Mouse (Mus musculus): ENCODE data around the gene Hist1h2be.
"Not testable (repeated sequence)": the region's sequence is repeated elsewhere in the genome, so short reads cannot be mapped to it uniquely, and the experiment has no call there.

Hist1h2be gene

DNA sequence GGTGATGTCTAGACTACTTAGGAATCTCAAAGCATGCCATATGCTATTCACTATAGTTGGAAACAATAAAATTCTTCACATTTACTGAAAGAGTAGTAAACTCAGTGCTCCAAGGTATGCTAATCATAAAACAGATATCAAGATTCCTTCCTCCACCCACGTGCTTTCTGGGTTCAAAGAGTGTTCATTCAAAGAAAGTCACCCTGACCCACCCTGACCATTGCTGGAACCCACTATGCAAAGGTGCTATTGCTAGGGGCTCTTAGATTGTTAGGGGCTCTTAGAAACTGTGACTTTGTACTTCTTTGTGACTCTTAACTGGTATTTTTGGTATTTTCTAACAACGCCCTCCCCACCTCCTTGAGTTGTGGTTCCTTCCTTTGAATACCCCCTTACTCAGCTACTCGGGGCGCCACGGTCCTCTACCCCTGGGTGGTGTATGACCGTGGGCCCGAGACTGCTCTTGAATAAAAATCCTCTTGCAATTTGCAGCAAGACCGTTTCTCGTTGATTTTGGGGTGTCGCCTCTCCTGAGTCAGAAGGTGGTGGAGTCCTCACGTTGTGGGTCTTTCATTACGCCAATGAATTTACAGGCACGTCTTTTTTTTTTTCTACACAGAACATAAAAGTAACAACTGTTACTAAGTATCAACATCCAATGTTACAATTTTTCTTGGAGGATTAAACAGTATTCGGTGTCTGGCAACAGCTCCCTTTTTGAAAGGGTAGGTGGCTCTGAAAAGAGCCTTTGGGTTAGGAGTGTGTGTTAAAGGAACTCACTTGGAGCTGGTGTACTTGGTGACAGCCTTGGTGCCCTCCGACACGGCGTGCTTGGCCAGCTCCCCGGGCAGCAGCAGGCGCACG lies 47.7 kb downstream of the Hist1h2be start:
- DNase-seq (ENCODE audit: low spot score) = not testable (repeated sequence)

DNA sequence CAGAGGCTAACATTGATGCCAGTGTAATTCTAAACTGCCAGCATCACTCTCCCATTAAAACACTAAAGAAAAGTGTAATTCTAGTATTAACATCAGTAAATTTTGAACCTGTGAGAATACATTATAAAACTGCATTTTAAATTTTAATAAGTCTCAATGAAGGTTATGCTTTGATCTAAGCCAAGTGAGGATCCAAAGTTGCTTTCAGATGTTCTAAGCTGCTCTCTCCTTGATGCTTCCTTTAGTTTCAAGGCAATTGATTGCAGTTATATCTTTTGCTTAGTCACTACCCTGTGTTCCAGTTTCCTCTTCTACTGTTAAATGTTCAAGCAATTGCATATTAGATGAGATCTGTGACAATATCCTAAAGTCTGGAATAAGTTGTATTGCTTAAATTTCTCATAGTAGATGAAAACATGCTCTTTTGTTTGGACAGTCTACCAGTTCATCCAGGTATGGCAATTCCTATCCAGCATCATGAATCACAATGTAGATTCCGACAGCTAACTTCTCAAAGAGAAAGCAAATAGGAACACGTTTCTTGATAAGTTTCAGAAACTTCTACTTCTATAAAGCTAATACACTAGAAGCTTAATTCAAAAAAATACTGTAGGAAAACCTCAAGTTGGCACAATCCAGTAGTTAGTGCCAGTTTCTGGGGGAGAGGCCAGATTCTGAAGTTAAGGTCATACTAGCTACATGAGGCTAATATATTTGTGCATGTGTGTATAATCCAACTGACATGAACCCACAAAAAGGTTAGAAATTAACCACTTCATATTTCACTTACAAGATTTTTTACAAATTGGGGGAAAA lies 48.5 kb downstream of the Hist1h2be start:
- DNase-seq (ENCODE audit: low spot score) = no peak

DNA sequence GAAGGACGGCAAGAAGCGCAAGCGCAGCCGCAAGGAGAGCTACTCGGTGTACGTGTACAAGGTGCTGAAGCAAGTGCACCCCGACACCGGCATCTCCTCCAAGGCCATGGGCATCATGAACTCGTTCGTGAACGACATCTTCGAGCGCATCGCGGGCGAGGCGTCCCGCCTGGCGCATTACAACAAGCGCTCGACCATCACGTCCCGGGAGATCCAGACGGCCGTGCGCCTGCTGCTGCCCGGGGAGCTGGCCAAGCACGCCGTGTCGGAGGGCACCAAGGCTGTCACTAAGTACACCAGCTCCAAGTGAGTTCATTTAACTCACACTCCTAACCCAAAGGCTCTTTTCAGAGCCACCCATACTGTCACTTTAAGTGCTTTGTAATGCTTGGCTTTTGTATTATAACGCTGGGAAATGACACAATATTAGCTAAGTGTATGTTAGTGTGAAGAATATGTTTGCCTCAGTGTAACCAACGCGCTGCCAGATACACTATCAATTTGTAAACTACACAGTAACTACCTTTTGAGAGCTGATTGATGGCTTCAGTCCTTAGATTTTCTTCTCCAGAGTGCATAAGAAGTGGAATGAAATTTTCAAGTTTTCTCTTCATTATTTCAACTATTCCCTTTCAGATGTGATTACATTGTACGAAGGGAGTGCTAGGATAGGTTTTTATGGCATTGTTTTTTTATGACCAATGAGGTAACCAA lies 49.3 kb downstream of the Hist1h2be start:
- not testable (repeated sequence) for DNase-seq (ENCODE audit: low spot score)

DNA sequence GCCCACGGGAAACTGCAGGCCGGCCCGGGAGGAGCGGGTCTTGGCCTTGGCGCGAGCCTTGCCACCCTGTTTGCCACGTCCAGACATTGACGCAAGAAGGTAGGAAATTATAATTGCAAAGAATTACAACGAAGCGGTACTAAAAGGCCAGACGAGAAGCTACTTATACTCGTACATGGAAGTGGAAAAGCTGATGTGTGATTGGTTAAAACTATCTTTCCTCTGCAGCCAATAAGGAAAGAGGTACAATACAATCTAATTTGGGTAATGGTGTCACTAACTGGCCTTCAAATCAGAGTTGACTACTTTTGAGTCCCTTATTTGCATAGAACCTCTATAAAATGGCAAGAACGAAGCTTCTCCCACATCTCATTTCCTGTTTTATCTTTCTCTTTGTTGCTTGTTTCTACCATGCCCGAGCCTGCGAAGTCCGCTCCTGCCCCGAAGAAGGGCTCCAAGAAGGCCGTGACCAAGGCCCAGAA lies 49.9 kb downstream of the Hist1h2be start, which contains the start of the genes Hist1h2ae and Hist1h2bg:
Hist1h2ae (minus strand) TSS at position 199 of the 482 bp plus-strand sequence.
Hist1h2bg (plus strand) TSS at position 375 of the 482 bp plus-strand sequence.
- peak; percentile 88 for DNase-seq (ENCODE audit: low spot score)

DNA sequence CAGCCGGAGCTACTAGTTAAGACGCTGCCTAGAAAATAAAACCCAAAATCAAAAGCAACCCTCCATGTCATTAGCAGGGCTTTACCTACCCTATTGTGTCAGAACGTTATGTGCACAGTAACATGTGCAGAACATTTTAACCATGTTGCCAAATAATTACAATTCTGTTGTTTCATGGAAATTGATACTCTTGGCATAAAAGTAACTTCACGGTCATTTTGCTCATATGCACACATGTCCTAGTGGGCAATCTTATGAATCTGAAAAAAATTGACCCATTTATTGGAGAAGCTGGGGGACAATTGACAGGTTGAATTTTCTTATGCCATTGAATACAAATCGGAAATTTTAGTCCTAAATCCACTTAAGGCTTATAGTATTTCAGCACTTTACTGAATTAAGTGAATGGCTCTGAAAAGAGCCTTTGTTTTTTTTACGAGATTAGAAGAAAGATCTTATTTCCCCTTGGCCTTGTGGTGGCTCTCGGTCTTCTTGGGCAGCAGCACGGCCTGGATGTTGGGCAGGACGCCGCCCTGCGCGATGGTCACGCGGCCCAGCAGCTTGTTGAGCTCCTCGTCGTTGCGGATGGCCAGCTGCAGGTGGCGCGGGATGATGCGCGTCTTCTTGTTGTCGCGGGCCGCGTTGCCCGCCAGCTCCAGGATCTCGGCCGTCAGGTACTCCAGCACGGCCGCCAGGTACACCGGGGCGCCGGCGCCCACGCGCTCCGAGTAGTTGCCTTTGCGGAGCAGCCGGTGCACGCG lies 50.5 kb downstream of the Hist1h2be start:
- not testable (repeated sequence) for DNase-seq (ENCODE audit: low spot score)

DNA sequence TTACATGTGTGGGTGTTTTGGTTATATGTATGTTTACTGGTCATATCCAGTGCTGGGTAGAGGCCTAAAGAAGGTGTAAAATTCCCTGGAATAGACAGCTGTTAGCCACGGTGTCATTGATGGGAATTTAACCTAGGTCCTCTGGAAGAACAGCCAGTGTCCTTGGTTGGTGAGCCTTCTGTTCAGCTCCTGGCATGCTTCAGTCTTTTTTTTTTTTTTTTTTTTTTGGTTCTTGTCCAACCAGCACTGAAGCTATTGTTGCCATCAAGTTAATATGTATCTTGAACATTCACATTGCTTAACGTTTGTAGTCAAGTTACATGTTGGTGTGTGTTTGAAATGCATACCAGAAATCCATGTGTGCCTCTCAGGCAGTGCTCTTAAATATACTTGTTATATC lies 56.4 kb downstream of the Hist1h2be start:
- DNase-seq (ENCODE audit: low spot score) = no peak

DNA sequence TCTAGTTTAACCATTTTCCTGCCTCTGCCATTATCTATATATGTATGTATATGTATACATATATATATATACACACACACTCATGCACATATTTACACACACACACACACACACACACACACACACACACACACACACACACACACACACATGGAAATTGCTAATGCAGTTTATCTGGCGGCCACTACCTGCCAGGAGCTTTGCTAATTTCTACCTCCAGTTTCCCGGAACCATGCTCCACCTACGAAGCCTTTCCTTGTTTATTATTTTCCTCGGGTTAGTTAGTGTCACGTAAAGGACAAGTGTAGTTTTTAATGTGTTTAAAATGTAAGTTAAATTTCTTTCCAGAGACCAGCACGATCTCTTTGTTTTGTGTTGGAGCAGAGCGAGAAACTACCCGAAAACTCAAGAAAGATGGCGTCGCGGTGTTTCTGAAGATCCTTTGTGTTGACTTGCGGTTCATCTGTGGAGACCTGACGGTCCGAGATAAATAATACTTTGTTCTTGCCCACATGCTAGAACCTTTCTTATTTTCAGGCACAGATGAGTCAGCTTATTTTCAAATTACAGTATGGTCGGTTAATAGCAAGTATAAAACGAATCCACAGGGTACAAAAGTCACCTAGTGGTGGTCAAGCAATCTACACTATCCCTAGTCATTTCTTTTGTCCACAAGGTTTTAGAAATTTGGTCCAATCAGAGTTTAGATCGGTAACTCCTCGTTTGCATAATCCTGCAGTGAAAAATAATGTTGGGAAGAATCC lies 58.0 kb downstream of the Hist1h2be start:
- no peak for DNase-seq (ENCODE audit: low spot score)

DNA sequence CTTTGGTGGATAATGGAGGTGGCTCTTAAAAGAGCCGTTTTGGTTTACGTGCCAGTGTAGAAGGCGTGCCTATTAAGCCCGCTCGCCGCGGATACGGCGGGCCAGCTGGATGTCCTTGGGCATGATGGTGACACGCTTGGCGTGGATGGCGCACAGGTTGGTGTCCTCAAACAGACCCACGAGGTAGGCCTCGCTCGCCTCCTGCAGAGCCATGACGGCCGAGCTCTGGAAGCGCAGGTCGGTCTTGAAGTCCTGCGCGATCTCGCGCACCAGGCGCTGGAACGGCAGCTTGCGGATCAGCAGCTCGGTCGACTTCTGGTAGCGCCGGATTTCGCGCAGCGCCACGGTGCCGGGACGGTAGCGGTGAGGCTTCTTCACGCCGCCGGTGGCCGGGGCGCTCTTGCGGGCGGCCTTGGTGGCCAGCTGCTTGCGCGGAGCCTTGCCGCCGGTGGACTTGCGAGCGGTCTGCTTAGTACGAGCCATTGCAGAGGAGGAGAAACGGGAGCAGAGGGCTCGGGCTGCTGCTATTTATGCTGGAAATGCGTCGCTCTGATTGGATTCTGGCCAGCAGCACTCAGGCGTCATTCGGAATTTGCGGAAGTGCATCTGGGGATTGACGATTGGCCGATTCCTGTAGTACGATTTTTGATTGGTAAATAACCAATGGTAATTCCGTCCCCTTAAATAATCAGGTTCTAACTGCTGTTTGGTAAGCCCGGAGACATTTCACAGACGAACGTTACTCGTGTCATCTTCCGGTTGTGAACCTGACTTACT lies 58.9 kb downstream of the Hist1h2be start, which contains the start of gene Hist1h3e:
Hist1h3e (minus strand) TSS at position 487 of the 777 bp plus-strand sequence.
- DNase-seq (ENCODE audit: low spot score) = peak; percentile 96

DNA sequence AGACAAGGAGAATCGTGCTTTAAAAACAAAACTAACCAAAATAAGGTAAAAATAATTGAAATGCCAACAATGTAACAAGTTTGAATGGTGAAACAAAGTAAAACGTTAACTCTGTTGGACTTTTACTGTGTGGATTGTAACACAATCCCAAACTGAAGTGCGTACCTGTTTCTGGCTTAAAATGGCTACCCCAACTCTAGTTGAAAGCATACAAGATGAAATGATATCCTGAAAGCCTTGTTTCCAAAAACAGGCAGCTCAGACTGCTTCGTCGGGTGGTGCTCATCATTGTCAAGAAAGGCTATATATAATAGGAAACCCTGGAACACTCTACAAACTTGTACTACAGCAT lies 59.4 kb downstream of the Hist1h2be start:
- DNase-seq (ENCODE audit: low spot score) = not testable (repeated sequence)

DNA sequence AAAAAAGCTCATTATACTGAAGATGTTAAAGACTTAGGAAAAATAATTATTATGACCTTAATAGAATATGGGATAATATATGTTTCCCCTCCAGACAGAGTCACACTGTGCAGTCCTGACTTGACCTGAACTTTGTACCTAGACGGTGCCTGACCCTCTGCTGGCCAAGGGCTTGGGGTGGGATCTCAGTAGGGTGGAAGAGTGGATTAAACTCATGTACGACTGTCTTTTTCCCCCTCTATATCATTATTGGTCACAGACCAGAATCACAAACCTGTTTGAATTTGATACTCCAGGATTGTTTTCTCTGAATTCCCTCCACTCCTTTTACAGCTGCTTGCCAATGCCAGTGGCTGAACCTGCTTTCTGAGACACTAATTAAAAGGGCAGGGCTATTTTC lies 60.2 kb downstream of the Hist1h2be start:
- DNase-seq (ENCODE audit: low spot score) = not testable (repeated sequence)

DNA sequence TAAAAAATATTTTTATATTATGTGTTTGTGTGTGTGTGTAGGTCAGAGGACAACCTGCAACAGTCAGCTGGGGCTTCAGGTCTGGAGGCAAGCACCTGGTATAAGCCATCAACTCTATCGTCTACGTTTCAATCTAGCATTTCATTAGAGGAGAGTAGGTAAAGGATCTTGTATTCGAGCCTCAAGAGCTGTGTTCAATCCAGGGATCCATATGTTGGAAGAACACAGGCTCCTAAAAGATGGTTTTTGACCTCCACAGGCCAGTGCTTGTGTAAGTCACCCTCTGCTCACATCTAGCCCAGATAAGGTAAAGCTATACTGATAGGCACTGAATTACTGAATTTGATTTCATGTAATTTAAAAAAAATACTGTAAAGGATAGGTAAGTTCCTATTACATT lies 64.0 kb downstream of the Hist1h2be start:
- no peak for DNase-seq (ENCODE audit: low spot score)

DNA sequence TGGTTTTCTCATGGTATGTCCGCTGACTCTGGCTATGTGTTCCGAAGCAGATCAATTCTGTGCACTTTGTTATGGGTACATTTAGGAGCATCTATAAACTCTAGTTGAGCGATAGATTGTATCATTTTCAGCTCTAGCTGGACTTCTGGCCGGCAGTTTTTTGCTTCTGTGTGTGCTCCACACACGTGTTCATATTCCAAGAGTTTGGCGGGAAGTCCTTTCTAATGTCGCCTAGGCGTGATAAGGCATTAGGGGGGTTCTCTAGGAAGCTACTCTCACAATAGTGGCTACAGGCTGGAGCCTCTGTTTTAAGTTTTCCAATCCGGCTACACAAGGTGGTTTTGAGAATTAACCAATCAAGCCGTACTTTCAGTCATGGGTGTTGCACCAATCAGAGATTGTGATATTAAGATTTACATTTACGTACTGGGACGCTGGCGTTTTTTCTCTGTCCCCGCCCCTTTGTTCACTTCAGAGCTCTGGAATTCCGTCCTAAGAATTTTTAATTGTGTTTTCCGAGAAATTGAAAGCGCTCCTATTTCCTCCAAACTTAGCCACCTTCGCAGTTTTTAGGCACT lies 65.0 kb downstream of the Hist1h2be start:
- DNase-seq (ENCODE audit: low spot score) = peak; percentile 87

DNA sequence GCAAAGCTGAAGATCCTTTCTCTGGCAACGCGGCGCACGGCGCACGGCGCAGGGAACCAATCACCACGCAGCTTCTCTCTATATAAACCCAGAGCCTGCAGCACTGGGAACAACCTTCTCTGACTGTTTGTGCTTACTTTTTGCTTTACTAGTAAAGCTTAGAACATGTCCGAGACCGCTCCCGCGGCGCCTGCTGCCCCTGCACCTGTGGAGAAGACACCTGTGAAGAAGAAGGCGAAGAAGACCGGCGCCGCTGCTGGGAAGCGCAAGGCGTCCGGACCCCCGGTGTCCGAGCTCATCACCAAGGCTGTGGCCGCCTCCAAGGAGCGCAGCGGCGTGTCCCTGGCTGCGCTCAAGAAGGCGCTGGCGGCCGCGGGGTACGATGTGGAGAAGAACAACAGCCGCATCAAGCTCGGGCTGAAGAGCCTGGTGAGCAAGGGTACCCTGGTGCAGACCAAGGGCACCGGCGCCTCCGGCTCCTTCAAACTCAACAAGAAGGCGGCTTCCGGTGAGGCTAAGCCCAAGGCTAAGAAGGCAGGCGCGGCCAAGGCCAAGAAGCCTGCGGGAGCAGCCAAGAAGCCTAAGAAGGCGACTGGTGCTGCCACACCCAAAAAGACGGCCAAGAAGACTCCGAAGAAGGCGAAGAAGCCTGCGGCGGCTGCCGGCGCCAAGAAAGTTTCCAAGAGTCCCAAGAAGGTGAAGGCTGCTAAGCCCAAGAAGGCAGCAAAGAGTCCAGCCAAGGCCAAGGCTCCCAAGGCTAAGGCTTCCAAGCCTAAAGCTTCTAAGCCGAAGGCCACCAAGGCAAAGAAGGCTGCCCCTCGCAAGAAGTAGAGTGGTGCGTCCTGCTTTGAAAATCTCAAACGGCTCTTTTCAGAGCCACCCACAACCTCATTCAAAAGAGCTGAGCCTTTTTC lies 65.7 kb downstream of the Hist1h2be start:
- DNase-seq (ENCODE audit: low spot score) = no peak

DNA sequence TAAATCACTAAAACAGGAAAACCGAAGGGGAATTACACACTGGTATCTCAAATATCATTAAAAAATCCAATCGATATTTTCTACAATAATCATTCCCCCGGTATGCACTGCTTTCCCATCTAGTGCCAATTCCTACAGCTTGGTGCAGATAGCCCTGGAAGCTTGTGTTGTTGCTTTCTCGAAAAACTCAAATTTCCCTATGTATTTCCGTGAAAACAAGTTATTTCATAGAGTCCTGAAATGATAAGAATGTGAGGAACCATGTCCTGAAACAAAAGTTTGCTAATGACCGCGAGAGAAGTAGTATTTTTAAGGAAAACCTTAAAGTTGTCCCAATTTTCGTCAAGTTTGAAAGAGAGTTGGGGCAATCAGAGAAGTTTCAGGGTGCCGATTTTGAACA lies 66.5 kb downstream of the Hist1h2be start:
- DNase-seq (ENCODE audit: low spot score) = no peak

DNA sequence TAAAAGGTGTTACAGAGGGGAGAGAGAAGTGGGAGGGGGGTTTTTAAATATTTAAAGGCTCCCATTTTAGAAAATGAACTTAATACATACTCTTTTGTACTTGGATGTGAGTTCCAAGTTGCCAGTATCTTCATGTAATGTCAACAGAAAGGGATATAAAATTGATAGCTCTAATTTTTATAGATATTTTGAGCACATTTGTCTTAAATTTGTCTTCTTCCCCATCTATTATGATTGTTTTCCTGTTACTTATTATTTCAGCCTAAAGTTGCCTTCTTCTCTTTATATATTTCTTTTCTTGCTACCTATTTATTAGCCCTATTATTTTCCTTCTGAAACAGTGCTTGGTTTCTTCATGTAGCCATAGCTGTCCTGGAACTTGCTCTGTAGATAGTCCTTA lies 68.0 kb downstream of the Hist1h2be start, which contains the start of gene Hist1h1d:
Hist1h1d (plus strand) TSS at position 301 of the 400 bp plus-strand sequence.
- DNase-seq (ENCODE audit: low spot score) = no peak

DNA sequence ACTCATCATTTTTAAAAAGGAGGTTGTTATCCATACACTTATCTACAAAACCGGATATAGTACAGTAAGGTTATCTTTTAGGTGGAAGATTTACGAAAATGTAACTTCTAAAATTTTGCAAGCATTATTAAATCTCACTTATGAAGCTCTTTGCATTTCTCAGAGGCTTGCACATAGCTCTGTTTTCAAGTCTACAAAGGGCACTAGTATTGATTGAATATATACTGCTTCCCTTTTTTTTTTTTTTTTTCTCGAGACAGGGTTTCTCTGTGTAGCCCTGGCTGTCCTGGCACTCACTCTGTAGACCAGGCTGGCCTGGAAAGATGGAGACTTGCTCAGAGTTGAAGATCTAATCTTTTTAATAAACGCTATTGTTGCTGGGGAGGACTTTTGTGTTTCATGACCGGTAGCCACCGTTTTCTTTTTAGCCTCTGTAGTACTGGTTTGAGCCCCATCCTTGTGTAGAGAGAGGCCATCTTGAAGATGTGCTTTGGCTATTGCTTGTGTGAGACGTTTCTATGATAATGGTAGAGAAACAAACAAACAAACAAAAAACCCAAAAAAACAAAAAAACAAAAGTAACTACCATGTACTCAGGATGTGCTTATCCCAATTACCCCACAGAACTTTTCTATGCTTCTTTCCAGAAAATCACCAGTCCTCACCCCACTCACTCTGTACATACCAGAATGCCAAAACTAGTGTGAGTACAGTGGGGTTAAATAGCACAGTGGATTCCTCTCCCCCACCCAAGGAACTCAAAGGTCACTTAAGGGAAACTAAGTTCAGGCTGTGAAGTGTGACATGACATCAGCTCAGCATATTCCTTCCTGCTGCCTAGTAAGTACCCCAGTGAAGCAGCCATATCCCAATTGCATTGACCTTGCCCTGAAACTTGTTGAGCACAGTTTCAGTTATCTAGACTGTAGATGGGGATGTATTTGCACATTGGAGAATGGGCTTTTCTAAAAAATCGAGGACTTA lies 68.7 kb downstream of the Hist1h2be start:
- DNase-seq (ENCODE audit: low spot score) = no peak
